Mouse (Mus musculus) cerebellum, adult 8-10 months (tissue): ENCODE data around the gene Otud7b.
A peak's percentile ranks its signal among the peaks of the same experiment; 100 is the strongest.
"Not testable (repeated sequence)": the region's sequence is repeated elsewhere in the genome, so short reads cannot be mapped to it uniquely, and the experiment has no call there.

Source experiments
- DNase-seq: peaks from one replicate; pipeline ENCODE4 v3.0.0; 2022

Otud7b gene

DNA sequence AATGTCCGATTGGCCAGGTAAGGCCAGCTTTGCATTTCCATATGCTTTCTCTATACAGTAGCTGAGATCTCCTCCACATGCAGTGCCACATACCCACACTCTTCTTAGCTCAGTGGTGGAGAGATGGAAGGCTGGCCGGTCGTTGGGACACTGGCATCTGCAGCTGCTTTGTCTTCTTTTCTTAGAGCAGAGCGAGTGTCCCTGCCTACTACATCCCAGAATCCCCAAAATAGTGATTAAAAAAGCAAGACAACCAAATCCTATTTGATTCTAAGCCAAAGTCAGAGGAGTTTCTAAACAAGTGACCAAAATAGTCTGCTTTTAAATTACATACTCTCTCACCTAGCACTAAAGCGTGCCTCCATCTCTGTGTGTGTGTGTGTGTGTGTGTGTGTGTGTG is 48.3 kb downstream of the Otud7b start:
- DNase-seq = no peak

DNA sequence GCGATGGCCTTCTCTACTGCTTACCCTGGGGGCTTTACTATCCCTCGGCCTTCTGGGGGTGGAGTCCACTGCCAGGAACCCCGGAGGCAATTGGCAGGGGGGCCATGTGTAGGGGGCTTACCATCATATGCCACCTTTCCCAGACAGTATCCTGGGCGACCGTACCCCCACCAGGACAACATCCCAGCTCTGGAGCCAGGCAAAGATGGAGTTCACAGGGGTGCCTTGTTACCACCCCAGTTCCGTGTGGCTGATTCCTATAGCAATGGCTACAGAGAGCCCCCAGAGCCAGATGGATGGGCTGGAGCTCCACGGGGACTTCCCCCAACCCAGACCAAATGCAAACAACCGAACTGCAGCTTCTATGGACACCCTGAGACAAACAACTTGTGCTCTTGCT is 51.2 kb downstream of the Otud7b start:
- DNase-seq = no peak

GRCm38 (mm10) chr3:96159820-96160219 is 55.5 kb downstream of the Otud7b start:
- no peak for DNase-seq

GRCm38 (mm10) chr3:96160222-96160802 is 56.0 kb downstream of the Otud7b start:
- no peak for DNase-seq

- peak; percentile 72 for DNase-seq
These were observed 56.6 kb downstream of the Otud7b start for GRCm38 (mm10) chr3:96160803-96161516.

DNA sequence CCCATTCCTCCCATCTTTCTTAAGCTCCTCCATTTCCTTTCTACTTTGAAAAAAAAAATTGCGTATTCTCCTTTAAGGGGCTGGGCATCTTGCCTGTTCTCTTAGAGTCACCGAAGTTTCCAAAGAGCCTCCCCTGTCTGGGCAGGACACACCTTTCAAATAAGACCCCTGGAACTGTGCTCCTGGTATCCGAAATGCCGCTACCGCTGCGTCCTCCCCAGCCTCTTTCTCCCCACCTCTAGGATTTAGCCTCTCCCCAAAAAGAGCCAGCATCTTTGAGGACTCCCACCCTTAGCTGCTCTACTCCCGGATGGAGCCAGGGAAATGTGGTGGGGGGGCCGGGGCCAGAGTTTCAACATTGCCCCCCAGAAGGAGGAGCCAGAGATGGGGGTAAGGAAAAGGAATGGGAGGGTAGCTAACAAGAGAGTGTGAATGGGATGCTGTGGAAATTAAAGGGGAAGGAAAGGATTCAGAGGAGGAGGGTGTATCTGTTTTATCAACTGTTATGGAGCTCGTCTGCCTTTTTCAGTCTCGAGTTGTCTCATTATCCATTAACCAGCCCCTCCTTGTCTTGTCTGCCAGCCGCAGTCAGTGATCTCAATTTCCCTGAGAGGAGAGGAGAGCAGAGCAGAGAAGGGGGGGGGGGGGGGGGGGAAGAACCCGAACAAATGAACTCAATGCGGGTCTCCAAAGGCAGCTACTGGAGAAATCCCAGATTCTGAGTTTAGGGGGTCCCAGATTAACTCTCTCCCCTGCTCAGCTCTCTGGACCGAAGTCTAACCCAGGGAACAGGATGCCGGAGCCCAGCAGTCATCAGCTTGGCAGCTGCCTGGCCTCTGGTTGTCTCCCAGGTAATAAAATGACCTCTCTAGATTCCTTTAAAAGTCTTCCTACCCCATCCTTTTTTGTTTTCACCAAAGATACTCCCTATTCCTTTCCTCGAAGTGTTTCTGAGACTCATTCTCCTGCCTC is 57.8 kb downstream of the Otud7b start, which contains the start of gene Mtmr11:
TSS of gene Mtmr11 (plus strand) at position 136 of the 972 bp plus-strand sequence.
- no peak for DNase-seq

DNA sequence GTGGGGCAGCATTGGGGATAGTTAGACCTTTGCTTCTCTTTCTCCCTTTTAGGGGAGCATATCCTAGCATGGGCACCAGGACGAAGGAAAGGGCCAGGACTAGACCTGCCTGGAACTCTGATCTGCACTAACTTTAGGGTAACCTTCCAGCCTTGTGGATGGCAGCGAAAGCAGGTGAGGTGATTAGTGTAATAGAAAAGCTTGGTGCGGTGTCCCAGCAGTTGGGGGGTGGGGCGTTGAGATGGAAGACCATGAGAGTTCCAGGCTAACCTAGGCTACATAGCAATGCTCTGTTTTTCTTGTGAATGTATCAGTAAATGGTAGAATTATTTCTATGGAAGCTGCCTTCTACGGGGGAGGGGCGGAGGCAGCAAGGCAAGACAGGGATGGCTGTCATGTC is 58.7 kb downstream of the Otud7b start:
- no peak for DNase-seq

GRCm38 (mm10) chr3:96168466-96169158 is 64.3 kb downstream of the Otud7b start:
- no peak for DNase-seq

DNA sequence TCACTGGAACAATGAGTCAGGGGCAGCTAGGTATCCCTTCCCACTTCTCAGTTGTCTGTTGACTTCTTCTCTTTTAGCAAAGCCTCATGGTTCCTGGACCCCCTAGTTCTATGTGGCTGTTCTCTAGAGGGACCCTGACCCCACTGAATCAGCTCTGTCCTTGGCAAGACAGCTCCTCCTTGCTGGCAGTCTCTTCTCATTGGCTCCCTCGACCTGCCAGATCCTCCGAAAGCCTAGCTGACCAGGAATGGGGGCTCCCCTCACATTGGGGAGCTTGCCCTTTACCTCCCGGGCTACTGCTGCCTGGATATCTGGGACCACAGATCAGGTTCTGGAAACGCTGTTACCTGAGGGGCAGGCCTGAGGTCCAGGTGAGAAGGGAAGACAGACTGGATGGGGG is 65.9 kb downstream of the Otud7b start:
- DNase-seq = no peak

GRCm38 (mm10) chr3:96170976-96171545 is 66.7 kb downstream of the Otud7b start:
- no peak for DNase-seq

DNA sequence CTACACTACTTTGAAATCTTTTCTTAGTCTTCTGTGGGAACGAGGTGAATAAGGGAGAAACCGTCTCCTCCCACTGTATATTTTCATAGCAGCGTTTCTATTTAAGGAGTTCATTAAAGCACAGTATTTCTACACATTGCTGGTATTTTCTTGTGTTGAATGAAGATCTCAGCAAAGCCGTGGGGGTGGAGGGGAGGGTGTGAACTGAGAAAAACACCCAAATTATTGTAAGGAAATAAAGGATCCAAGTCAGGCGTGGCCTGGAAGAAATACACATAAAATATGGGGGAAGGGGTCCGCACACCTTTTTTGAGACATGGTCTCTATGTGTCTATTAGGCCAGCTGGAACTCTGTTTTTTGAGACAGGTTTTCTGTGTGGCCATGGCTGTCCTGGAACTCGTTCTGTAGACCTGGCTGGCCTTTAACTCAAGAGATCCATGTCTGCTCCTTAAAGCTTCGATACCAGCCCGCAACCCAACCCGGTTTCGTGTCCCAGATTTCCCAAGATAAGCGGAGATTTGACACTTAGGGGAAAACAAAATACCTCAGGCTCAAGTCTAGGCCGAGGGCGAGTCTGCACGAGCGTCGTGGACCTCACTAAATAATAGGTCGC is 67.4 kb downstream of the Otud7b start:
- peak; percentile 44 for DNase-seq

DNA sequence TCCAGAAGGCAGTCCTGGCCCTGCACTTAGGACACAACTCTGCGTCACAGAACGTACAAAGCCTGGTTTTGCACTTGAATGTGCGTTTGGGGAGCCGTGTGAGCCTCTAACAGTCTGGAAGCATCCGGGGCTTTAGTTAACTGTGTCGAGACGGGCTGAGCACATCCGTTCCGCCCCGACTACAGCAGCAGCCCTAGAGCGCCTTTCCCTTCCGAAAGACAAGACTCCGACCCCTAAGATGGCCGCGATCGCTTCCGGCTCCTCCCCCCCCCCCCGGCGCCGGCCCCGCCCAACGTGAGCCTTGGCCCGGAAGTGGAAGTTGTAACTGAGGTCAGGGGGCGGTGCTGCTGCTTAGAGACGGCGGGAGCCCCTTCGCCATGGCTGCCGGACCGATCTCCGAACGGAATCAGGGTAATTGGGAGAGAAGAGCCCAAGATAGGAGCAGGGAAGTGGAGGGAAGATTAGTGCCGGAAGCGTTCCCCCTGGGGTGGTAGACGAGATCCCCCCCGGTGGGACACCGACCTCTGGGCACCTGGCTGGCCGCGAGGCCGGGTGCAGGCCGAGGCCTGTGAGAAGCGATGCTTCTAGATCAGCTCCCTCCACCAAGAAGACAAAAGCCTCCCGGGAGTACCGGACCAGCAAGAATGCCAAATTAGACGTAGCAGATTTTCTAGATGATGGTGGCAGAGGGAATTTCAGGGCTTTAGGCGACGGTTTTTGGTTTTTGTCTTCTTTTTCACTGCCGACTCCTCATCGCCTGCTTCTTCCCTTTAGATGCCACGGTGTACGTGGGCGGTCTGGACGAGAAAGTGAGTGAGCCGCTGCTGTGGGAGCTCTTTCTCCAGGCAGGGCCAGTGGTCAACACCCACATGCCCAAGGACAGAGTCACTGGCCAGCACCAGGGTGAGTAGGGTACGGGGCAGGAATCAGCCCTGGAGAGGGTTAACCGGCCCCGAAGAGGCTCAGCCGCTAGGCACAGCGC is 68.2 kb downstream of the Otud7b start, which contains the start of gene Sf3b4:
TSS of gene Sf3b4 (plus strand) at position 136 of the 982 bp plus-strand sequence.
- DNase-seq = peak; percentile 80

- DNase-seq = no peak
These were observed 68.9 kb downstream of the Otud7b start for GRCm38 (mm10) chr3:96173185-96173584.

- DNase-seq = not testable (repeated sequence)
These were observed 69.7 kb downstream of the Otud7b start for GRCm38 (mm10) chr3:96174042-96174441.

- no peak for DNase-seq
These were observed 70.9 kb downstream of the Otud7b start for GRCm38 (mm10) chr3:96175251-96175650.

DNA sequence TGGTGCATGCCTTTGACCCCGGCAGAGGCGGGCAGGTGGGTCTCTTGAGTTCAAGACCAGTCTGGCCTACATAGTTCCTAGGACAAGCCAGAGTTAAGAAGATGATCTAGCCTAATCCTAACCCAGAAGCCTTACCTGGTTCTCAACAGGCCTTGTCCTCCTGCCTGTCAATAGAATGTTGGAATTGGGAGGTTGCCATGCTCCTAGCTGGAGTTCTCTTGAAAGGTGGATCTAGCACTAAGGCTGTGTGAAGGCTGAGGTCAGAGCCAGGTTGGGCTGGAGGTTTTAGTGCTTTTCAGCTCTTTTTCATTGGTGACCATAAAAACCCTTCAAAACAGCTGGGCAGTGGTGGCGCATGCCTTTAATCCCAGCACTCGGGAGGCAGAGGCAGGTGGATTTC is 74.1 kb downstream of the Otud7b start:
- no peak for DNase-seq

DNA sequence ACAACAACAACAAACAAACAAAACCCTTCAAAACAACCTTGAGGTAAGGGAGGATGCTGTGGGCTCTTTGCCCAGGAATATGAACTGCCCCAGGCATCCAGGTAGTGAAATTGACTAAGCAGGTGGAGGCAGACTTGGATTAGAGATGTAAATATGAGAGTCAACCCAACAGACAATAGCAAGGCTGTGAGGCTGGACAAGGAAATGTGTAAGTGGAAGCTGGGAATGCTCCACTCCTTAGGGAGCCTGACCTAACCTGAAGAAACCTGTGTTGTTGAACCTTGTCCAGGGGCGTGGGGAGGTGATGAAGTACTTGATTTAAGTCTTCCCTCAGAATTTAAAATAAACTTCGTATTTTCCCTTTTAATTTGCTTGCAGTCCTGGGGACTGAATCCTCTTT is 74.6 kb downstream of the Otud7b start:
- no peak for DNase-seq

DNA sequence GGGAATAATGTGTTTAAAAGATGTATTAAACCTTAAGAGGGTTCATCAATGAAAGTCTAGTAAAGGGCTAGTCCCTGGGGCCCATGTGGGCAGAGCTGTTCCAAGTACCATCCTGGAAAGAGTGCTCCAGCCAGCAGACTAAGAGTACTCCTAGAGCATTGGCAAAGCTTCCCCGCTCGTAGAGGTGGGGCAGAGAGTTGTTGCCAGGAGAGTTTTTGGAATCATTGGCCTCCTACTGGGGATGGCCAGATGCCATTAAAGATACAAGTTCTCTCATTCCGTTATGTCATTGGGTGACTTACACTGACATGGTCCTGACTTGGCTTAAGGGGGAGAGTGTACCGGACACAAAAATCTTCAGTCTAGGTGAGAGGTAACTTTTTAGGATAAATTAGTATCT is 75.2 kb downstream of the Otud7b start:
- no peak for DNase-seq

DNA sequence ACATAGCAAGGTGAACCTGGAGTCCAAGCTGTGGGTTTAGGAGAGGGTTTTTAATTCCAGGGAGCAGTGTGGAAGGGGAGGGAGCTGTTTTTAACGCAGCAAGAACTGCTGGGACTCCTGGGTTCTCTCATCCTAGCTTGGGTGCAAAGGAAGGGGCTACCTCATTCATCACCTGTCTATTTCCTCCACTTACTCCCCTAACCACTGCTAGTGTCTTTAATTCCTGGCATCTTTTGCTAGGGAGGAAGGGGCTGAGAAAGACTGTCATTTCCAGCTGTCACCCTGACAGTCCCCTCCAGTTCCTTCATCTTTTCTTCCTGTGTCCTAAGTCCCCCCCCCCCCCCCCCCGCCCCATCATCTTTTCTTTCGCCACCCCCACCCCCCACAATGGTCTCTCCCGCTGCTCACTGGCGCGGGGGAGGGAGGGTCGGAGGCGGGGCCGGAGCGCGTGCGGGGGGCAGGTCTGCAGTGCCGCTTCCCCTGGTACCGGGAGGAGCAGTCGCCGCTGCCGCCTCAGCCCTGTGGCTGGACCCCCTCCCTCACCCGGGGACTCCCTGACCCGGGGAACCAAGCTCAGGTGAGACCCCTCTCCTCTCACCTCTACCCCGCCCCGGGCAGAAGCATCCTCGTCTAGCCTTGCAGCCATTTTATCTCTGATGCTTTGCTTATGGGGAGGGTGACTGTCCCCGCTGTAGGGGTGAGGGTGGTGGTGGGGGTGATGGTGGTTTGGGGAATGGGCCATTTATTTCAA is 76.6 kb downstream of the Otud7b start, which contains the start of gene Sv2a:
TSS of gene Sv2a (plus strand) at position 425 of the 751 bp plus-strand sequence.
- DNase-seq = peak; percentile 77
